Mouse (Mus musculus): Measurements from ENCODE around the gene 2310034G01Rik. TPM values are rescaled to one million over a fixed set of nuclear protein-coding genes. Genes with fewer than 3 reads are reported as not detected.

2310034G01Rik gene
- total and polyA plus RNA-seq, 3 experiments: 1.1 to 1.6 (median 1.4) TPM

DNA sequence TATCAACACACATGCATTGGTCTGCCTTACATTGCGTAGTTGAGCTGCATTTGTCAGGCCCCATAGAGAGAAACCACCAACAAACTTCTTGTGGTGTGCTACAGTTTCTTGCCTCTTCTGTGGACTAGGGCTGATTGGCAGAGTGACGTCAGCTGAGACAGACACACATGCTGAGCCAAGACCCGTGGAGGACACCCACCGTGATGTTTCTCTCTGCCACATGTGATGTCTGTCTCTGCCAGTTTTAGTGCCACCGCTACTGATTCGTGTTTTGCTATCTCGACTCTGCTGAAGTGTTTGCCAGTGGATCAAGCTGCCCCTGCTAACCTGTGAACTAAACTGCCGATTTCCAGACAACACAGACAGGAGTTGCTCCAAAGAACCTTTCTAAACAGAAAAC lies 12.0 kb upstream of the 2310034G01Rik start:
- no peaks in the 10 kb centered on the region for H3K27me3 ChIP-seq (replicated peaks)
- in situ Hi-C loops (cut with MboI; ENCODE audit: low pct_ligation_motif_present, low pct_unique_long_range_greater_than_20kb, low sequenced_read_pairs): loop anchor here (10.0 kb wide), 1 partner anchor 227 kb away; the partner anchor contains the start of gene Elovl3

DNA sequence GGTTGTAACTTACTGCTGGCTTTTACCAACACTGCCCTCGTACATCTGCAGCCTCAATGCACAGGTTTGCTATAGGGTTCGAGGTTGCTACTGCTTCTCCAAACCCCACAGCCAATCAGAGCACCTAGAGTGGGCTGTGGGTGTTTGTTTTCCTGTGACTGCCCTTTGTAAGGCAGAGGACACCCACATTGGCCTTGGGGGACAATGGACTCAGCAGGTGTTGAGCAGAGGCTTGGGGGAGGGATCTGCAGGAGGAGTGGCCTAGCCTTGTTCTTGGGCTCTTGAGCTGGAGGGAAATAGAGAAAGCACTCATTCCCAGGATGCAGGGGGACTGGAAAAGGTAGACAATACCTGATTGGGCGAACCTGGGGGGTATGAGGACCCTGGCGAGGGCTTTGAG lies 8.3 kb upstream of the 2310034G01Rik start:
- no peaks in the 10 kb centered on the region for H3K79me2 ChIP-seq (replicated peaks; ENCODE audit: control insufficient read depth, extremely low read depth, insufficient read depth, poor library complexity, severe bottlenecking)
- in situ Hi-C loops (cut with MboI; ENCODE audit: low pct_ligation_motif_present, low pct_unique_long_range_greater_than_20kb, low sequenced_read_pairs): loop anchor here (5.0 kb wide), 1 partner anchor 34 kb away; no protein-coding TSS in a partner anchor
- DNase-seq (ENCODE audit: extremely low read depth): no peak
- dilution Hi-C loops (cut with MboI; ENCODE audit: extremely low pct_ligation_motif_present, extremely low pct_unique_long_range_greater_than_20kb, low sequenced_read_pairs): no loop called here
- no peak overlapping the region for H3K9ac ChIP-seq (ENCODE audit: insufficient read depth, low read depth)
- no peaks in the 10 kb centered on the region for H3K9me3 ChIP-seq (replicated peaks; ENCODE audit: low read length)
- no peaks in the 10 kb centered on the region for H3K27me3 ChIP-seq (replicated peaks)
- TF ChIP-seq IRF4 (IDR thresholded peaks at IDR 0.05; ENCODE audit: low read depth, low read length) (no peak), ZMIZ1 (IDR thresholded peaks at IDR 0.05; ENCODE audit: low read depth, low read length) (no peak), BHLHE40 (IDR thresholded peaks at IDR 0.05; ENCODE audit: low read depth, low read length) (no peak), E2F4 (IDR thresholded peaks at IDR 0.05; ENCODE audit: insufficient replicate concordance, low read depth, low read length) (no peak), TBP (conservative IDR thresholded peaks at IDR 0.05; ENCODE audit: low read depth, low read length) (no peak), ETS1 (conservative IDR thresholded peaks at IDR 0.05; ENCODE audit: low read depth, low read length) (no peak), ELF1 (IDR thresholded peaks at IDR 0.05; ENCODE audit: low read depth, low read length) (no peak), USF2 (conservative IDR thresholded peaks at IDR 0.05; ENCODE audit: low read depth, low read length) (no peak)
- no peak overlapping the region for H3K4me2 ChIP-seq (ENCODE audit: insufficient read depth, low read depth, poor library complexity, severe bottlenecking)
- peaks cover 3 to 22% of the 10 kb centered on the region in 2 experiments; a peak in 3 of 4 replicates for H3K4me1 ChIP-seq (ENCODE audit: control insufficient read depth in 1 of 2, insufficient read depth in 2 of 2)
- H3K4me3 ChIP-seq (replicated peaks in 1 of 3; ENCODE audit: low read depth in 2 of 3, low read length in 2 of 3, poor library complexity in 1 of 3): no peak overlapping the region
- peaks cover 0 to 16% of the 10 kb centered on the region in 2 experiments for H3K36me3 ChIP-seq (replicated peaks in 1 of 2; ENCODE audit: control insufficient read depth in 1 of 2, insufficient read depth in 1 of 2, low read length in 1 of 2)
- H3K27ac ChIP-seq (ENCODE audit: insufficient read depth, low read depth): no peak overlapping the region

More for the DNA sequence above, 12.0 kb upstream of the 2310034G01Rik start:
- Histone ChIP-seq H3K79me2 (replicated peaks; ENCODE audit: control insufficient read depth, extremely low read depth, insufficient read depth, poor library complexity, severe bottlenecking) (no peaks in the 10 kb centered on the region), H3K4me1 (ENCODE audit: control insufficient read depth in 1 of 2, insufficient read depth in 2 of 2) (peaks cover 0 to 19% of the 10 kb centered on the region in 2 experiments; a peak in 2 of 4 replicates), H3K4me3 (replicated peaks in 1 of 3; ENCODE audit: low read depth in 2 of 3, low read length in 2 of 3, poor library complexity in 1 of 3) (no peak overlapping the region), H3K4me2 (ENCODE audit: insufficient read depth, low read depth, poor library complexity, severe bottlenecking) (no peak overlapping the region), H3K9me3 (replicated peaks; ENCODE audit: low read length) (no peaks in the 10 kb centered on the region), H3K9ac (ENCODE audit: insufficient read depth, low read depth) (no peak overlapping the region), H3K27ac (ENCODE audit: insufficient read depth, low read depth) (no peak overlapping the region), H3K36me3 (replicated peaks in 1 of 2; ENCODE audit: control insufficient read depth in 1 of 2, insufficient read depth in 1 of 2, low read length in 1 of 2) (peaks cover 0 to 23% of the 10 kb centered on the region in 2 experiments)
- dilution Hi-C loops (cut with MboI; ENCODE audit: extremely low pct_ligation_motif_present, extremely low pct_unique_long_range_greater_than_20kb, low sequenced_read_pairs): no loop called here
- no peak for DNase-seq (ENCODE audit: extremely low read depth)
- no peak for TF ChIP-seq MAFK (IDR thresholded peaks at IDR 0.05; ENCODE audit: insufficient replicate concordance, low read length)
- TF ChIP-seq ZKSCAN1 (IDR thresholded peaks at IDR 0.05; ENCODE audit: borderline replicate concordance, low read depth, low read length): no peak
- no peak for TF ChIP-seq MXI1 (IDR thresholded peaks at IDR 0.05; ENCODE audit: low read depth, low read length)
- no peak for TF ChIP-seq IRF4 (IDR thresholded peaks at IDR 0.05; ENCODE audit: low read depth, low read length)
- TF ChIP-seq POLR2A (IDR thresholded peaks at IDR 0.05; ENCODE audit: low read depth, low read length): no peak
- no peak for TF ChIP-seq RAD21 (IDR thresholded peaks at IDR 0.05; ENCODE audit: low read depth, low read length)
- TF ChIP-seq CHD2 (IDR thresholded peaks at IDR 0.05; ENCODE audit: low read length): no peak
- TF ChIP-seq ZC3H11A (IDR thresholded peaks at IDR 0.05; ENCODE audit: low read depth, low read length): no peak
